Mouse (Mus musculus): Measurements from ENCODE around the gene Coq4.

- TF ChIP-seq EP300 (IDR thresholded peaks at IDR 0.05; ENCODE audit: low read depth in 1 of 2, low read length in 2 of 2) (no peak), CTCF (IDR thresholded peaks at IDR 0.05 in 2 of 3, conservative IDR thresholded peaks at IDR 0.05 in 1 of 3; ENCODE audit: control insufficient read depth in 1 of 3, insufficient read depth in 1 of 3, low read depth in 2 of 3, low read length in 3 of 3, poor library complexity in 1 of 3, severe bottlenecking in 1 of 3) (no peak), TCF12 (IDR thresholded peaks at IDR 0.05; ENCODE audit: low read depth, low read length) (no peak)
Observed at GRCm38 (mm10) chr2:29747188-29747782, 40.0 kb upstream of the Coq4 start.

Data from MEL (cell line).